Mouse (Mus musculus): ENCODE data around the gene Miga1. TPM values are rescaled to one million over a fixed set of nuclear protein-coding genes. Genes with fewer than 3 reads are reported as not detected.
A peak's percentile ranks its signal among the peaks of the same experiment; 100 is the strongest.

Miga1 gene
- polyA plus RNA-seq, 1 experiment from 2014 or later: 21.0 TPM

- Histone ChIP-seq H3K9ac (replicated peaks; ENCODE audit: low read depth, low read length) (no peak overlapping the region), H3K9me3 (ENCODE audit: control insufficient read depth, low read depth, low read length) (no peaks in the 10 kb centered on the region), H3K4me2 (replicated peaks; ENCODE audit: low read depth, low read length) (no peak overlapping the region), H3K4me1 (ENCODE audit: control insufficient read depth, insufficient read depth, low read length) (no peaks in the 10 kb centered on the region), H3K27ac (ENCODE audit: low read length) (no peak overlapping the region), H3K4me3 (ENCODE audit: low read depth, low read length) (no peak overlapping the region), H3K27me3 (ENCODE audit: control insufficient read depth, insufficient read depth, low read length) (no peaks in the 10 kb centered on the region), H3K36me3 (ENCODE audit: control insufficient read depth, insufficient read depth, low read length) (peaks cover 30% of the 10 kb centered on the region)
- ATAC-seq (ENCODE audit: insufficient number of reproducible peaks, insufficient read depth, low FRiP score, low read depth): peak; percentile 66
- WGBS: 48% methylated on average over 2 of the region's 2 CpGs
Observed at GRCm38 (mm10) chr3:152238836-152239235, 101.4 kb downstream of the Miga1 start.

- H3K4me2 ChIP-seq (replicated peaks; ENCODE audit: low read depth, low read length): no peak overlapping the region
- no peaks in the 10 kb centered on the region for H3K27me3 ChIP-seq (ENCODE audit: control insufficient read depth, insufficient read depth, low read length)
- 95% methylated on average over 1 of the region's 1 CpGs for WGBS
- H3K4me3 ChIP-seq (ENCODE audit: low read depth, low read length): no peak overlapping the region
- no peak for ATAC-seq (ENCODE audit: insufficient number of reproducible peaks, insufficient read depth, low FRiP score, low read depth)
- H3K4me1 ChIP-seq (ENCODE audit: control insufficient read depth, insufficient read depth, low read length): no peaks in the 10 kb centered on the region
- no peak overlapping the region for H3K9ac ChIP-seq (replicated peaks; ENCODE audit: low read depth, low read length)
- no peak overlapping the region for H3K27ac ChIP-seq (ENCODE audit: low read length)
- H3K9me3 ChIP-seq (ENCODE audit: control insufficient read depth, low read depth, low read length): no peaks in the 10 kb centered on the region
- peaks cover 50% of the 10 kb centered on the region for H3K36me3 ChIP-seq (ENCODE audit: control insufficient read depth, insufficient read depth, low read length)
Observed at GRCm38 (mm10) chr3:152235805-152236204, 104.4 kb downstream of the Miga1 start.

GRCm38 (mm10) chr3:152235238-152235637, 105.0 kb downstream of the Miga1 start:
- no peaks in the 10 kb centered on the region for H3K4me1 ChIP-seq (ENCODE audit: control insufficient read depth, insufficient read depth, low read length)
- H3K27me3 ChIP-seq (ENCODE audit: control insufficient read depth, insufficient read depth, low read length): no peaks in the 10 kb centered on the region
- H3K36me3 ChIP-seq (ENCODE audit: control insufficient read depth, insufficient read depth, low read length): peaks cover 48% of the 10 kb centered on the region
- H3K4me3 ChIP-seq (ENCODE audit: low read depth, low read length): no peak overlapping the region
- H3K4me2 ChIP-seq (replicated peaks; ENCODE audit: low read depth, low read length): no peak overlapping the region
- H3K27ac ChIP-seq (ENCODE audit: low read length): no peak overlapping the region
- no peaks in the 10 kb centered on the region for H3K9me3 ChIP-seq (ENCODE audit: control insufficient read depth, low read depth, low read length)
- 98% methylated on average over 1 of the region's 1 CpGs for WGBS
- ATAC-seq (ENCODE audit: insufficient number of reproducible peaks, insufficient read depth, low FRiP score, low read depth): no peak
- H3K9ac ChIP-seq (replicated peaks; ENCODE audit: low read depth, low read length): no peak overlapping the region

GRCm38 (mm10) chr3:152231333-152232100, 108.7 kb downstream of the Miga1 start:
- H3K36me3 ChIP-seq (ENCODE audit: control insufficient read depth, insufficient read depth, low read length): peaks cover 68% of the 10 kb centered on the region
- ATAC-seq (ENCODE audit: insufficient number of reproducible peaks, insufficient read depth, low FRiP score, low read depth): no peak
- H3K9me3 ChIP-seq (ENCODE audit: control insufficient read depth, low read depth, low read length): no peaks in the 10 kb centered on the region
- H3K27ac ChIP-seq (ENCODE audit: low read length): no peak overlapping the region
- no peak overlapping the region for H3K4me3 ChIP-seq (ENCODE audit: low read depth, low read length)
- WGBS: 60% methylated on average over 6 of the region's 6 CpGs
- H3K4me2 ChIP-seq (replicated peaks; ENCODE audit: low read depth, low read length): no peak overlapping the region
- H3K4me1 ChIP-seq (ENCODE audit: control insufficient read depth, insufficient read depth, low read length): no peaks in the 10 kb centered on the region
- H3K27me3 ChIP-seq (ENCODE audit: control insufficient read depth, insufficient read depth, low read length): no peaks in the 10 kb centered on the region
- no peak overlapping the region for H3K9ac ChIP-seq (replicated peaks; ENCODE audit: low read depth, low read length)

GRCm38 (mm10) chr3:152229271-152229670, 110.9 kb downstream of the Miga1 start:
- Histone ChIP-seq H3K36me3 (ENCODE audit: control insufficient read depth, insufficient read depth, low read length) (peaks cover 75% of the 10 kb centered on the region), H3K27ac (ENCODE audit: low read length) (no peak overlapping the region), H3K4me2 (replicated peaks; ENCODE audit: low read depth, low read length) (no peak overlapping the region), H3K4me1 (ENCODE audit: control insufficient read depth, insufficient read depth, low read length) (no peaks in the 10 kb centered on the region), H3K9ac (replicated peaks; ENCODE audit: low read depth, low read length) (no peak overlapping the region), H3K9me3 (ENCODE audit: control insufficient read depth, low read depth, low read length) (no peaks in the 10 kb centered on the region), H3K27me3 (ENCODE audit: control insufficient read depth, insufficient read depth, low read length) (no peaks in the 10 kb centered on the region), H3K4me3 (ENCODE audit: low read depth, low read length) (no peak overlapping the region)
- ATAC-seq (ENCODE audit: insufficient number of reproducible peaks, insufficient read depth, low FRiP score, low read depth): no peak
- 79% methylated on average over 5 of the region's 5 CpGs for WGBS

GRCm38 (mm10) chr3:152228843-152229242, 111.4 kb downstream of the Miga1 start:
- WGBS: 90% methylated on average over 7 of the region's 7 CpGs
- no peak overlapping the region for H3K9ac ChIP-seq (replicated peaks; ENCODE audit: low read depth, low read length)
- no peak overlapping the region for H3K4me3 ChIP-seq (ENCODE audit: low read depth, low read length)
- H3K36me3 ChIP-seq (ENCODE audit: control insufficient read depth, insufficient read depth, low read length): peaks cover 77% of the 10 kb centered on the region
- no peak overlapping the region for H3K27ac ChIP-seq (ENCODE audit: low read length)
- H3K9me3 ChIP-seq (ENCODE audit: control insufficient read depth, low read depth, low read length): no peaks in the 10 kb centered on the region
- no peaks in the 10 kb centered on the region for H3K4me1 ChIP-seq (ENCODE audit: control insufficient read depth, insufficient read depth, low read length)
- no peaks in the 10 kb centered on the region for H3K27me3 ChIP-seq (ENCODE audit: control insufficient read depth, insufficient read depth, low read length)
- ATAC-seq (ENCODE audit: insufficient number of reproducible peaks, insufficient read depth, low FRiP score, low read depth): no peak
- no peak overlapping the region for H3K4me2 ChIP-seq (replicated peaks; ENCODE audit: low read depth, low read length)

- no peak for ATAC-seq (ENCODE audit: insufficient number of reproducible peaks, insufficient read depth, low FRiP score, low read depth)
- H3K4me3 ChIP-seq (ENCODE audit: low read depth, low read length): no peak overlapping the region
- H3K9ac ChIP-seq (replicated peaks; ENCODE audit: low read depth, low read length): no peak overlapping the region
- 93% methylated on average over 7 of the region's 7 CpGs for WGBS
- no peak overlapping the region for H3K27ac ChIP-seq (ENCODE audit: low read length)
- no peaks in the 10 kb centered on the region for H3K9me3 ChIP-seq (ENCODE audit: control insufficient read depth, low read depth, low read length)
- H3K36me3 ChIP-seq (ENCODE audit: control insufficient read depth, insufficient read depth, low read length): peaks cover 81% of the 10 kb centered on the region
- no peaks in the 10 kb centered on the region for H3K27me3 ChIP-seq (ENCODE audit: control insufficient read depth, insufficient read depth, low read length)
- H3K4me2 ChIP-seq (replicated peaks; ENCODE audit: low read depth, low read length): no peak overlapping the region
- no peaks in the 10 kb centered on the region for H3K4me1 ChIP-seq (ENCODE audit: control insufficient read depth, insufficient read depth, low read length)
Observed at GRCm38 (mm10) chr3:152225906-152226305, 114.3 kb downstream of the Miga1 start.

GRCm38 (mm10) chr3:152224918-152225317, 115.3 kb downstream of the Miga1 start:
- Histone ChIP-seq H3K27me3 (ENCODE audit: control insufficient read depth, insufficient read depth, low read length) (no peaks in the 10 kb centered on the region), H3K36me3 (ENCODE audit: control insufficient read depth, insufficient read depth, low read length) (peaks cover 88% of the 10 kb centered on the region), H3K4me1 (ENCODE audit: control insufficient read depth, insufficient read depth, low read length) (no peaks in the 10 kb centered on the region), H3K9me3 (ENCODE audit: control insufficient read depth, low read depth, low read length) (no peaks in the 10 kb centered on the region), H3K4me3 (ENCODE audit: low read depth, low read length) (no peak overlapping the region), H3K9ac (replicated peaks; ENCODE audit: low read depth, low read length) (no peak overlapping the region), H3K4me2 (replicated peaks; ENCODE audit: low read depth, low read length) (no peak overlapping the region), H3K27ac (ENCODE audit: low read length) (no peak overlapping the region)
- no peak for ATAC-seq (ENCODE audit: insufficient number of reproducible peaks, insufficient read depth, low FRiP score, low read depth)

Data from stomach, embryonic 14.5 days (tissue).